Mouse (Mus musculus): Measurements from ENCODE around the gene Rpl39. TPM values are rescaled to one million over a fixed set of nuclear protein-coding genes. Genes with fewer than 3 reads are reported as not detected.

Gene Rpl39
- total and polyA plus RNA-seq, 2 experiments from 2014 or later: 99.1 to 351 TPM

DNA sequence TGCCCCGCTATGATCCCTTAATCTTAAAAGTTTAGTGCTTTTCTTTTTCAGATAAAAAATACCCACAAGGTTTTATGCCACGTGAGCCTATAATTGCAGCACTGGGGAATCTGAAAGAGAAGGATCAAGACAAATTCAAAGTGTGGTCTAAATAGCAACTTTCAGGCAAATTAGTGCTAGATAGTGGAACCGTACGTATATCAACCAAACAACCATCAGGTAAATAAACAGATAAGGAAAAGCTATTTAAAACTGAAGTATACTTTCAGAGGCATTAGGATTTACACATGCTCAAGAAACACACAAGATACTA is 25.6 kb upstream of the Rpl39 start:
- DNase-seq (ENCODE audit: low spot score): no peak
- 79% methylated on average over 4 of the region's 4 CpGs for WGBS
- H3K36me3 ChIP-seq (ENCODE audit: insufficient read depth, low read length): no peaks in the 10 kb centered on the region
- H3K4me1 ChIP-seq (ENCODE audit: insufficient read depth, low read length): no peaks in the 10 kb centered on the region
- H3K9me3 ChIP-seq (ENCODE audit: low read length): no peaks in the 10 kb centered on the region
- H3K4me2 ChIP-seq (ENCODE audit: low read depth, low read length): peak overlapping the region; percentile 54
- H3K27ac ChIP-seq: no peak overlapping the region
- no peaks in the 10 kb centered on the region for H3K27me3 ChIP-seq (ENCODE audit: insufficient read depth, low read length)
- no peak for ATAC-seq
- TF ChIP-seq CTCF (IDR thresholded peaks at IDR 0.05; ENCODE audit: low read depth): no peak
- H3K9ac ChIP-seq (replicated peaks; ENCODE audit: low read length): no peak overlapping the region
- H3K4me3 ChIP-seq (ENCODE audit: low read length): no peak overlapping the region

DNA sequence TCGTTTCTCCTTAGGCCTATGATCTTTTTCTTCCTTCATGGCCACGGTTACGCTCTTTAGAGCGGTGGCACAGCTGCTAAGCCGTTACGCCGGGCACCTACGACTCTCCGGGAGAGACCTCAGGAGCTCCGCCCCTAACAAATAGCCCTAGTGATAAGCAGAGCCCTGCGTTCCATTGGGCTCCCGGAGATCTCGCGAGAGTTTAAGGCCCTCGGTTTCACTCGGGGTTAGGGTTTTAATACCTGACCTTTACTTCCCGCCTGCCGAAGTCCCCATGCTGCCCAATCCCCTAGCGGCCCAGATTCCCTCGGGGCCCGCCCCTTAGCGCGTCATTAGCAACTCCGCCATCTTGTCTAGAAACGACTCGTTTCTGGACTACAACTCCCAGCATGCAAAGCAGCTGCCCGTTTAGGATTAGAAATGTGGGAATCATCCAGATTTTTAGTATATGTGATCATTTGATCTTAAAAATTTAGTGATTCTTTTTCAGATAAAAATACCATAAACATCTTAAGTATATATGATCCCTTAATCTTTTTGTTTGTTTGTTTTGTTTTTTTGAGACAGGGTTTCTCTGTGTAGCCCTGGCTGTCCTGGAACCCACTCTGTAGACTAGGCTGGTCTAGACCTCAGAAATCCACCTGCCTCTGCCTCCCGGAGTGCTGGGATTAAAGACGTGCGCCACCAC is 25.1 kb upstream of the Rpl39 start, which contains the start of gene Upf3b:
TSS of gene Upf3b (minus strand) at position 130 of the 688 bp plus-strand sequence.
- no peaks in the 10 kb centered on the region for H3K9me3 ChIP-seq (ENCODE audit: low read length)
- DNase-seq (ENCODE audit: low spot score) (peak; percentile 94), ATAC-seq (peak; percentile 98)
- H3K27me3 ChIP-seq (ENCODE audit: insufficient read depth, low read length): no peaks in the 10 kb centered on the region
- peak within 1 kb of the TSS; percentile 52 for H3K4me3 ChIP-seq (ENCODE audit: low read length)
- H3K9ac ChIP-seq (replicated peaks; ENCODE audit: low read length): peak within 1 kb of the TSS; percentile 65
- 29% methylated on average over 30 of the region's 30 CpGs for WGBS
- H3K4me2 ChIP-seq (ENCODE audit: low read depth, low read length): peak within 1 kb of the TSS; percentile 54
- no peak for TF ChIP-seq CTCF (IDR thresholded peaks at IDR 0.05; ENCODE audit: low read depth)
- no peaks in the 10 kb centered on the region for H3K4me1 ChIP-seq (ENCODE audit: insufficient read depth, low read length)
- H3K36me3 ChIP-seq (ENCODE audit: insufficient read depth, low read length): no peaks in the 10 kb centered on the region
- peak within 1 kb of the TSS; percentile 89 for H3K27ac ChIP-seq

DNA sequence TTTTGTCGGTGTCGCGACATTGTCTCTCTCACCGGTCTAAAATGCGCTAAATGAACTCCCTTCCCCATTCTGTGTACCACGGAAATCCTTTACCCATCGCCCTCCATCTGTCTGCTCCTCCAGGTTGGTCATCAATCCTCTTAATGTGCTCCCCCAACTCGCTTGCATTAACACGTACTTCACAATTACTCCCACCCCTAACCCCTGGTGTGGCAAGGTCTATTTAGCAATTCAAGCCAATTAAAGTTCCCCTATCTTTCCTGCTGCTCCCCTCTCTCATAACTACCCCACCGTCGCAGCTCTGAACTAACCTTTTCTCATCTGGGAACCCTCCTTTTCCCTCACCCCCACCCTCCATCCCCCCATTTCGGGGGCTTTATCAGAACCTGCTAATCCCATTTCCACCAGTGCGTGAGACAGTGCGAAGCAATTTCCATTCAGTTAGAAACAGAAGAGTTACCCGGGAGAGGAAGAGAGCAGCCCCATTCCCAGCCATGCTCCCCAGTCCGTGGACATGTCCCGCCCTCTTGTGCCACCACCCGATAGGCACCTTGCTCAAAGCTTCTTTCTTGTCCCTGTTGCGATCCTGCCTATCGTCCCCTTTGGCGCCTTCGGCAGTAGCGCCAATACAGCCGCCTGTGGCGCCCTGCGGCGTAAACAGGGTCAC is 24.5 kb upstream of the Rpl39 start:
- Histone ChIP-seq H3K27ac (peak overlapping the region; percentile 89), H3K27me3 (ENCODE audit: insufficient read depth, low read length) (no peaks in the 10 kb centered on the region), H3K36me3 (ENCODE audit: insufficient read depth, low read length) (no peaks in the 10 kb centered on the region), H3K9ac (replicated peaks; ENCODE audit: low read length) (peak overlapping the region; percentile 65), H3K4me3 (ENCODE audit: low read length) (peak overlapping the region; percentile 52), H3K9me3 (ENCODE audit: low read length) (no peaks in the 10 kb centered on the region), H3K4me1 (ENCODE audit: insufficient read depth, low read length) (no peaks in the 10 kb centered on the region), H3K4me2 (ENCODE audit: low read depth, low read length) (peak overlapping the region; percentile 54)
- DNase-seq (ENCODE audit: low spot score) (no peak), ATAC-seq (peak; percentile 84)
- WGBS: 25% methylated on average over 27 of the region's 27 CpGs
- TF ChIP-seq CTCF (IDR thresholded peaks at IDR 0.05; ENCODE audit: low read depth): no peak

DNA sequence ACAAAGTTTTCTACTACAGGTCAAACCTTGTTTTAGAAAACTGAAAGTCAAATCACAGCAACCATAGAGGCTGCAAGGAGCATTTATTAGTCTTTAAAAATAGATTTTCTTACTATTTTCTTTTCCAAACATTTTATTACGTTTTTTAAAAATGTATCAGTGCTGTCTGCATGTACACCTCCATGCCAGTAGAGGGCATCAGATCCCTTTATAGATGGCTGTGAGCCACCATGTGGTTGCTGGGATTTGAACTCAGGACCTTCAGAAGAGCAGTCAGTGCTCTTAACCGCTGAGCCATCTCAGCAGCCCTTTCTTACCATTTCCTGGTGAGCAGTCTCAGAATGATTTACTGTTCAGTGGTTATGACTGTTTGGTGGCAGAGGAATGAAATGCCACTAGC is 18.6 kb upstream of the Rpl39 start:
- H3K27me3 ChIP-seq (ENCODE audit: insufficient read depth, low read length): no peaks in the 10 kb centered on the region
- 85% methylated on average over 2 of the region's 2 CpGs for WGBS
- H3K4me1 ChIP-seq (ENCODE audit: insufficient read depth, low read length): no peaks in the 10 kb centered on the region
- no peak overlapping the region for H3K27ac ChIP-seq
- H3K36me3 ChIP-seq (ENCODE audit: insufficient read depth, low read length): no peaks in the 10 kb centered on the region
- H3K4me3 ChIP-seq (ENCODE audit: low read length): no peak overlapping the region
- no peak for TF ChIP-seq CTCF (IDR thresholded peaks at IDR 0.05; ENCODE audit: low read depth)
- H3K9me3 ChIP-seq (ENCODE audit: low read length): no peaks in the 10 kb centered on the region
- no peak overlapping the region for H3K4me2 ChIP-seq (ENCODE audit: low read depth, low read length)
- DNase-seq (ENCODE audit: low spot score): no peak
- ATAC-seq: no peak
- no peak overlapping the region for H3K9ac ChIP-seq (replicated peaks; ENCODE audit: low read length)

DNA sequence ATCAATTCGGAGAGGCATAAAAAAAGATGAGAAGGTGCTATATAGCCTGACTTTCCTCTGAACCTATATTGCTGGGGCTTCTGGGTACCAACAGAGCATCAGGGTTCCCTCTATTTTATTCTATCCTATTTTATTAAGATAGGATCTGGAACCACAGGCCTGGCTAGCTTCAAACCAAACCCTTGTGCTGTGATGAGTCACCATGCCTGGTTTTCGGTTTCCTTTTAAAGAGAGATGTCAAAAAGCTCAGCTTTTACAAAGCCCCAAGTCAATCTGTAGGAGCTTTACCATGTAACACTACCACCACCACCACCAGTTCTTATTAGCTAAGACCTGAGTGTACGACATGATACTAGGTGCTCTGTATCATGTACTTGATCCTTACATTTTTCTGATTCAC is 13.5 kb upstream of the Rpl39 start:
- no peaks in the 10 kb centered on the region for H3K27me3 ChIP-seq (ENCODE audit: insufficient read depth, low read length)
- H3K9me3 ChIP-seq (ENCODE audit: low read length): no peaks in the 10 kb centered on the region
- H3K9ac ChIP-seq (replicated peaks; ENCODE audit: low read length): no peak overlapping the region
- H3K36me3 ChIP-seq (ENCODE audit: insufficient read depth, low read length): no peaks in the 10 kb centered on the region
- 89% methylated on average over 3 of the region's 3 CpGs for WGBS
- ATAC-seq: no peak
- no peak for DNase-seq (ENCODE audit: low spot score)
- H3K27ac ChIP-seq: no peak overlapping the region
- no peak for TF ChIP-seq CTCF (IDR thresholded peaks at IDR 0.05; ENCODE audit: low read depth)
- H3K4me3 ChIP-seq (ENCODE audit: low read length): no peak overlapping the region
- H3K4me2 ChIP-seq (ENCODE audit: low read depth, low read length): no peak overlapping the region
- no peaks in the 10 kb centered on the region for H3K4me1 ChIP-seq (ENCODE audit: insufficient read depth, low read length)

DNA sequence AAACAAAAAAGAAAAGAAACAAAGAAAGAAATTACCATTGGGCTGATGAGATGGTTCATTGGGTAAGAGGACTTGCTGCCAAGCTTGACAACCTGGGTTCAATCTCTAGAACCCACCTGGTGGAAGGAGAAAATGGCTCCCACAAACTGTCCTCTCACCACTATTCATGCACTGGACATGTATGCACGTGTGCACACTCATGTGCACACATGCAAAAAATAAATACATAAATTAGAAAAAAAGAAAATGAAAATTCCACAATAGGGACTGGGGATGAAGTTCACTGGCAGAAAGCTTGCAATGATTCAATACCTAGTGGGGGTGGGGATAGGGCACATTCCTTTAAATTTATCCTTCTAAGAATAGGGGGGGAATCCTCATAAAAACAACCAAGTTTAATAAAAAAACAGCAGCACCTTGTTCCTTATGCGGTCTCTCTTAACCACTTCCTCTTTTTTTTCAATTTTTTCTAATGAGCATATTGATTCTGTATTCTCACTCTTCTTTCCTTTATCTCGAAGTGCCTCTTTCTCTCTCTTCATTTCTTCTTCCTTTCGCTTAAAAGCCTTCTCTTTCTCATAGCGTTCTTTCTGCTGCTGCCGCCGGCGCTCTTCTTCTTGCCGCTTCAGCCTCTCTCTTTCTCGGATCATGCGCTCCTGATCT is 10.0 kb upstream of the Rpl39 start:
- no peak for ATAC-seq
- TF ChIP-seq CTCF (IDR thresholded peaks at IDR 0.05; ENCODE audit: low read depth): no peak
- WGBS: 91% methylated on average over 11 of the region's 11 CpGs

More for the DNA sequence above, 10.0 kb upstream of the Rpl39 start:
- no peak for DNase-seq (ENCODE audit: low spot score)
- Histone ChIP-seq H3K36me3 (ENCODE audit: insufficient read depth, low read length) (no peaks in the 10 kb centered on the region), H3K27me3 (ENCODE audit: insufficient read depth, low read length) (no peaks in the 10 kb centered on the region), H3K4me3 (ENCODE audit: low read length) (no peak overlapping the region), H3K4me2 (ENCODE audit: low read depth, low read length) (no peak overlapping the region), H3K9me3 (ENCODE audit: low read length) (no peaks in the 10 kb centered on the region), H3K9ac (replicated peaks; ENCODE audit: low read length) (no peak overlapping the region), H3K4me1 (ENCODE audit: insufficient read depth, low read length) (no peaks in the 10 kb centered on the region), H3K27ac (no peak overlapping the region)
